Mouse (Mus musculus): Measurements from ENCODE around the gene Dmgdh. TPM values are rescaled to one million over a fixed set of nuclear protein-coding genes. Genes with fewer than 3 reads are reported as not detected.

Dmgdh gene
- polyA plus RNA-seq, 2 experiments = 0.05 TPM; not detected in 1

- Histone ChIP-seq H3K27ac (replicated peaks; ENCODE audit: low read depth, low read length) (no peak overlapping the region), H3K4me2 (replicated peaks; ENCODE audit: low read depth, low read length, severe bottlenecking) (no peak overlapping the region), H3K4me3 (replicated peaks; ENCODE audit: low read length) (no peak overlapping the region), H3K27me3 (ENCODE audit: control insufficient read depth, insufficient read depth, low read length) (no peaks in the 10 kb centered on the region), H3K9ac (ENCODE audit: low read depth, low read length, severe bottlenecking) (no peak overlapping the region), H3K9me3 (ENCODE audit: control insufficient read depth, low read length) (no peaks in the 10 kb centered on the region), H3K36me3 (ENCODE audit: control insufficient read depth, insufficient read depth, low read length) (no peaks in the 10 kb centered on the region), H3K4me1 (ENCODE audit: control insufficient read depth, insufficient read depth, low read length) (no peaks in the 10 kb centered on the region)
- WGBS = 85% methylated on average over 4 of the region's 4 CpGs
- no peak for DNase-seq (ENCODE audit: low spot score)
- no peak for TF ChIP-seq POLR2A (IDR thresholded peaks at IDR 0.05; ENCODE audit: borderline replicate concordance, extremely low read depth, insufficient read depth, insufficient read length)
- ATAC-seq (ENCODE audit: low FRiP score, low read depth) = no peak
Observed at GRCm38 (mm10) chr13:93710325-93710724, 36.1 kb downstream of the Dmgdh start.

DNA sequence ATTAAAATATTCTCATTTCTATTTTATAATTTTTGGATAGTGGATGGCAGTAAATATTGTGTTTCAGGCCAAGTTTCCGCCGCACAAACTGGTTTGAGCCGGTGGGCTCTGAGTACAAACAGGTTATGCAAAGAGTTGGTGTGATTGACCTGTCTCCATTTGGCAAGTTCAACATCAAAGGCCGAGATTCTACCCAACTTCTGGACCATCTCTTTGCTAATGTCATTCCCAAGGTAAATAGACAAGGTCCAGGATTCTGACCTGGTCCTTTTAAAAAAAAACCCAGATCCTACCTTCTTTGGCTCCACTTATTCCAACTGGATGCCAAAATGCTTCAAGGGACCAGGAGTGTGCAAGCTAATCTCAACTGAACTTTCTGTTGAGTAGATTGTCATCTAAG, 37.0 kb downstream of the Dmgdh start:
- no peaks in the 10 kb centered on the region for H3K9me3 ChIP-seq (ENCODE audit: control insufficient read depth, low read length)
- WGBS = 86% methylated on average over 4 of the region's 4 CpGs
- H3K4me1 ChIP-seq (ENCODE audit: control insufficient read depth, insufficient read depth, low read length) = no peaks in the 10 kb centered on the region
- H3K9ac ChIP-seq (ENCODE audit: low read depth, low read length, severe bottlenecking) = no peak overlapping the region
- no peak overlapping the region for H3K27ac ChIP-seq (replicated peaks; ENCODE audit: low read depth, low read length)
- no peaks in the 10 kb centered on the region for H3K27me3 ChIP-seq (ENCODE audit: control insufficient read depth, insufficient read depth, low read length)
- DNase-seq (ENCODE audit: low spot score) = no peak
- no peaks in the 10 kb centered on the region for H3K36me3 ChIP-seq (ENCODE audit: control insufficient read depth, insufficient read depth, low read length)
- H3K4me3 ChIP-seq (replicated peaks; ENCODE audit: low read length) = no peak overlapping the region
- H3K4me2 ChIP-seq (replicated peaks; ENCODE audit: low read depth, low read length, severe bottlenecking) = no peak overlapping the region
- no peak for TF ChIP-seq POLR2A (IDR thresholded peaks at IDR 0.05; ENCODE audit: borderline replicate concordance, extremely low read depth, insufficient read depth, insufficient read length)
- no peak for ATAC-seq (ENCODE audit: low FRiP score, low read depth)

GRCm38 (mm10) chr13:93712362-93712761, 38.1 kb downstream of the Dmgdh start:
- no peak for ATAC-seq (ENCODE audit: low FRiP score, low read depth)

DNA sequence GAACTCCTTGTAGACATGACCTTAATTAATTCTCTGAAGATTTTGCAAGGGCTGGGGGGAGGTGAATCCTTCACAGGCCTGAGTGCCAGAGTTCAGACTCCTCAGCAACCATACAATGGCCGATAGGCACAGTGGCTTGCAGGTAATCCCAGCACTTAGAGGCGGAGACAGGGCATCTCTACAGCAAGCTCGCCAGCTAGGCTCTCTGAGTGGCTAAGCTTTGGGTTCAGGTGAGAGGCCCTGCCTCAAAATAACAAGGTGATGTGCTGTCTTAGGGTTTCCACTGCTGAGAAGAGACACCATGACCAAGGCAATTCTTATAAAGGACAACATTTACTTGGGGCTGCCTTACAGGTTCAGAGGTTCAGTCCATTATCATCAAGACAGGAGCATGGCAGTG, 39.6 kb downstream of the Dmgdh start:
- DNase-seq (ENCODE audit: low spot score) (no peak), ATAC-seq (ENCODE audit: low FRiP score, low read depth) (no peak)
- no peak overlapping the region for H3K27ac ChIP-seq (replicated peaks; ENCODE audit: low read depth, low read length)
- no peak overlapping the region for H3K9ac ChIP-seq (ENCODE audit: low read depth, low read length, severe bottlenecking)
- H3K36me3 ChIP-seq (ENCODE audit: control insufficient read depth, insufficient read depth, low read length) = no peaks in the 10 kb centered on the region
- no peaks in the 10 kb centered on the region for H3K9me3 ChIP-seq (ENCODE audit: control insufficient read depth, low read length)
- 89% methylated on average over 3 of the region's 3 CpGs for WGBS
- no peak overlapping the region for H3K4me2 ChIP-seq (replicated peaks; ENCODE audit: low read depth, low read length, severe bottlenecking)
- H3K27me3 ChIP-seq (ENCODE audit: control insufficient read depth, insufficient read depth, low read length) = no peaks in the 10 kb centered on the region
- no peak for TF ChIP-seq POLR2A (IDR thresholded peaks at IDR 0.05; ENCODE audit: borderline replicate concordance, extremely low read depth, insufficient read depth, insufficient read length)
- no peak overlapping the region for H3K4me3 ChIP-seq (replicated peaks; ENCODE audit: low read length)
- no peaks in the 10 kb centered on the region for H3K4me1 ChIP-seq (ENCODE audit: control insufficient read depth, insufficient read depth, low read length)

More at GRCm38 (mm10) chr13:93712362-93712761, 38.1 kb downstream of the Dmgdh start:
- Histone ChIP-seq H3K4me2 (replicated peaks; ENCODE audit: low read depth, low read length, severe bottlenecking) (no peak overlapping the region), H3K36me3 (ENCODE audit: control insufficient read depth, insufficient read depth, low read length) (no peaks in the 10 kb centered on the region), H3K9ac (ENCODE audit: low read depth, low read length, severe bottlenecking) (no peak overlapping the region), H3K4me3 (replicated peaks; ENCODE audit: low read length) (no peak overlapping the region), H3K4me1 (ENCODE audit: control insufficient read depth, insufficient read depth, low read length) (no peaks in the 10 kb centered on the region), H3K27me3 (ENCODE audit: control insufficient read depth, insufficient read depth, low read length) (no peaks in the 10 kb centered on the region), H3K27ac (replicated peaks; ENCODE audit: low read depth, low read length) (no peak overlapping the region), H3K9me3 (ENCODE audit: control insufficient read depth, low read length) (no peaks in the 10 kb centered on the region)
- WGBS = 93% methylated on average over 4 of the region's 4 CpGs
- DNase-seq (ENCODE audit: low spot score) = no peak
- no peak for TF ChIP-seq POLR2A (IDR thresholded peaks at IDR 0.05; ENCODE audit: borderline replicate concordance, extremely low read depth, insufficient read depth, insufficient read length)

DNA sequence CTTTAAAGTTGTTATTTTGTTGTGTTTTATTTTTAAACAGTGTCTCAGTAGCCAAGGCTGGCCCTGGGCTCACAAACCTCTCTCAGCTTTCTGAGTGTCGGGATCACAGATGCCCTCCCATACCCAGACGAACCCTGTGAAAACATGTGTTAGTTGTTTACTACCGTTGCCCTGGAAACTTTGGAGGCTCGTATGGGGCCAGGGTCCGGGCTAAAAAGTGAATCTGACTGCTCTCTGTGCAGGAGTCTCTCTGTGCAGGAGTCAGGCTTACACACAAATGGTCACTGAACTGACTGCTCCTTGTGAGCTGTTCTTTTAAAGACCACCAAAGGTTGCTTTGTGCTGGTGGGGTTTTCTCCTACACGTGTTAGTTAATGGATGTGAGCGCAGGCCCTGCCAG, 42.9 kb downstream of the Dmgdh start:
- H3K27me3 ChIP-seq (ENCODE audit: control insufficient read depth, insufficient read depth, low read length) = no peaks in the 10 kb centered on the region
- DNase-seq (ENCODE audit: low spot score) = no peak
- 21% methylated on average over 7 of the region's 7 CpGs for WGBS
- H3K4me2 ChIP-seq (replicated peaks; ENCODE audit: low read depth, low read length, severe bottlenecking) = no peak overlapping the region
- ATAC-seq (ENCODE audit: low FRiP score, low read depth) = no peak
- TF ChIP-seq POLR2A (IDR thresholded peaks at IDR 0.05; ENCODE audit: borderline replicate concordance, extremely low read depth, insufficient read depth, insufficient read length) = no peak
- H3K4me1 ChIP-seq (ENCODE audit: control insufficient read depth, insufficient read depth, low read length) = no peaks in the 10 kb centered on the region
- no peak overlapping the region for H3K4me3 ChIP-seq (replicated peaks; ENCODE audit: low read length)
- no peaks in the 10 kb centered on the region for H3K36me3 ChIP-seq (ENCODE audit: control insufficient read depth, insufficient read depth, low read length)
- no peak overlapping the region for H3K27ac ChIP-seq (replicated peaks; ENCODE audit: low read depth, low read length)
- no peaks in the 10 kb centered on the region for H3K9me3 ChIP-seq (ENCODE audit: control insufficient read depth, low read length)
- no peak overlapping the region for H3K9ac ChIP-seq (ENCODE audit: low read depth, low read length, severe bottlenecking)

- DNase-seq (ENCODE audit: low spot score) (peak; percentile 74), ATAC-seq (ENCODE audit: low FRiP score, low read depth) (no peak)
- Histone ChIP-seq H3K9ac (ENCODE audit: low read depth, low read length, severe bottlenecking) (no peak overlapping the region), H3K27me3 (ENCODE audit: control insufficient read depth, insufficient read depth, low read length) (no peaks in the 10 kb centered on the region), H3K36me3 (ENCODE audit: control insufficient read depth, insufficient read depth, low read length) (no peaks in the 10 kb centered on the region), H3K9me3 (ENCODE audit: control insufficient read depth, low read length) (no peaks in the 10 kb centered on the region), H3K4me1 (ENCODE audit: control insufficient read depth, insufficient read depth, low read length) (no peaks in the 10 kb centered on the region), H3K27ac (replicated peaks; ENCODE audit: low read depth, low read length) (no peak overlapping the region), H3K4me2 (replicated peaks; ENCODE audit: low read depth, low read length, severe bottlenecking) (peak overlapping the region; percentile 6), H3K4me3 (replicated peaks; ENCODE audit: low read length) (no peak overlapping the region)
- no peak for TF ChIP-seq POLR2A (IDR thresholded peaks at IDR 0.05; ENCODE audit: borderline replicate concordance, extremely low read depth, insufficient read depth, insufficient read length)
- WGBS = 5% methylated on average over 7 of the region's 7 CpGs
Observed at GRCm38 (mm10) chr13:93718948-93719347, 44.7 kb downstream of the Dmgdh start.
